Mouse (Mus musculus): ENCODE data around the gene Aes. TPM values are rescaled to one million over a fixed set of nuclear protein-coding genes. Genes with fewer than 3 reads are reported as not detected.

Gene Aes
- polyA plus RNA-seq, 1 experiment from 2014 or later, result 280 TPM

DNA sequence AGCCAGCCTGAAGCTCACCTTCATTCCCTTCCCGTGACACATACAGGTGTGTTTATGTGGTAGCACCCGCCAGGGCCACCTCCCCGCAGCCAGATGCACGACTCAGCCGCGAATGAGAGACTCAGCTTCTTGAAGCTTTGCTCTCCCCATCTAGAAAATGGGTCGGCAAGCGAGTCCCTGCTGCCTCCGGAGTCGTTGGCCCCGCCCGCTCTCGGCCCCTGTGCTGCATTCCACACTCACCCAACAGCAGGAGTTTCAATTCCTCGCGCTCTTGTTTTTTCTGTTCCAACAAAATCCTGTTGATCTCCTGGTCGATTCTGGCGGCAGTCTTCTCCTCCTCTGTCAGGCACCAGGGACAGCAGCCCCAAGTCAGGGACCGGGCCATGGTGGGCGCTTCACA is 35.7 kb upstream of the Aes start:
- Histone ChIP-seq H3K9me3 (ENCODE audit: control insufficient read depth, low read length) (no peaks in the 10 kb centered on the region), H3K4me3 (ENCODE audit: low read depth, low read length) (no peak overlapping the region), H3K27me3 (ENCODE audit: control insufficient read depth, insufficient read depth, low read length) (peaks cover 8% of the 10 kb centered on the region; the same call in 1 of the 2 replicates), H3K4me1 (replicated peaks; ENCODE audit: control insufficient read depth, insufficient read depth, low read length) (0 out of 2 replicates have a peak, but pooled peaks cover 2% of the 10 kb centered on the region), H3K4me2 (replicated peaks; ENCODE audit: low read depth, low read length) (no peak overlapping the region), H3K9ac (ENCODE audit: low read depth, low read length) (no peak overlapping the region), H3K36me3 (ENCODE audit: control insufficient read depth, insufficient read depth, low read length) (no peaks in the 10 kb centered on the region), H3K27ac (ENCODE audit: low read depth, low read length) (no peak overlapping the region)
- 20% methylated on average over 19 of the region's 19 CpGs for WGBS
- DNase-seq (ENCODE audit: low spot score) (no peak), ATAC-seq (ENCODE audit: low FRiP score) (no peak)

- Histone ChIP-seq H3K4me3 (ENCODE audit: low read depth, low read length) (no peak within 1 kb of the TSS), H3K36me3 (ENCODE audit: control insufficient read depth, insufficient read depth, low read length) (no peaks in the 10 kb centered on the region), H3K9ac (ENCODE audit: low read depth, low read length) (no peak within 1 kb of the TSS), H3K9me3 (ENCODE audit: control insufficient read depth, low read length) (no peaks in the 10 kb centered on the region), H3K4me2 (replicated peaks; ENCODE audit: low read depth, low read length) (no peak within 1 kb of the TSS), H3K4me1 (replicated peaks; ENCODE audit: control insufficient read depth, insufficient read depth, low read length) (0 out of 2 replicates have a peak, but pooled peaks cover 2% of the 10 kb centered on the region), H3K27ac (ENCODE audit: low read depth, low read length) (no peak within 1 kb of the TSS), H3K27me3 (ENCODE audit: control insufficient read depth, insufficient read depth, low read length) (peaks cover 8% of the 10 kb centered on the region; the same call in 1 of the 2 replicates)
- WGBS, result 21% methylated on average over 9 of the region's 9 CpGs
- no peak for DNase-seq (ENCODE audit: low spot score)
- ATAC-seq (ENCODE audit: low FRiP score), result no peak
Measured at GRCm38 (mm10) chr10:81524051-81524605, 35.2 kb upstream of the Aes start, which contains the start of gene Gna15. Gene Gna15 (minus strand): TSS chr10:81524225.

DNA sequence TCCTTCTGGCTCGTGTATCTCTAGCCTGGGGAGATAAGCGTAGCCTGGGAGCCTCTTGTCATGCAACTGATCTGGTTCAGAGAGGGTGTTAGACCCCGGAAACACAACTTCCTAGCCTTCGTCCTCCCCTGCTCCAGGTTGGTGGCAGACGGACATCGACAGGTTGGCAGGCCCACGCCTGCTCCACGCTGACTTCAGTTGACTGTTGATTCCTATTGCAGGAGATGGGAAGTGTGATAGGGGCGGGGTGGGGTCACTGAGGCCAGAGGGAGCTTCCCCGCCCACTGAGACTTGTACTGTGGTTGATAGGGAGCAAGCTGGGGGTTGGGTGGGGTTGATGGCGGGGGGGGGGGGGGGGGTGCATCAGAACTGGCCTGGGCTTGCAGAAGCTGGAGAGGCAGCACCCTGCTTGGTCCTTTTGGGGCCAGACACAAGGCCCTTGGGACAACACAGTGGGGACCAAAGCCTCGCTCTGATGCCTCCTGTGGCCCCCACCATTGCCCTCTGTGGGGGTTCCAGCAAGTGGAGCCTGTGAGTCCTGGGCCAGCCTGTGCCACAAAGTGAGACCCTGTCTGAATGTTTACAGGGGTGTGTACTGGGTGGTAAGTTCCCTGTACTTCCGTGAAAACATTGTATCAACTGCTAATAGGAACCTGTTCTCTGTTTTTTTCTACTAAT is 34.1 kb upstream of the Aes start:
- ATAC-seq (ENCODE audit: low FRiP score) (no peak), DNase-seq (ENCODE audit: low spot score) (no peak)
- Histone ChIP-seq H3K4me1 (replicated peaks; ENCODE audit: control insufficient read depth, insufficient read depth, low read length) (0 out of 2 replicates have a peak, but pooled peaks cover 2% of the 10 kb centered on the region), H3K27ac (ENCODE audit: low read depth, low read length) (no peak overlapping the region), H3K4me3 (ENCODE audit: low read depth, low read length) (no peak overlapping the region), H3K9ac (ENCODE audit: low read depth, low read length) (no peak overlapping the region), H3K36me3 (ENCODE audit: control insufficient read depth, insufficient read depth, low read length) (peaks cover 4% of the 10 kb centered on the region; the same call in 1 of the 2 replicates), H3K9me3 (ENCODE audit: control insufficient read depth, low read length) (no peaks in the 10 kb centered on the region), H3K4me2 (replicated peaks; ENCODE audit: low read depth, low read length) (no peak overlapping the region), H3K27me3 (ENCODE audit: control insufficient read depth, insufficient read depth, low read length) (peaks cover 8% of the 10 kb centered on the region; the same call in 1 of the 2 replicates)
- 73% methylated on average over 12 of the region's 13 CpGs for WGBS

GRCm38 (mm10) chr10:81526779-81527178 is 32.5 kb upstream of the Aes start:
- Histone ChIP-seq H3K36me3 (ENCODE audit: control insufficient read depth, insufficient read depth, low read length) (peaks cover 5% of the 10 kb centered on the region; the same call in 1 of the 2 replicates), H3K4me3 (ENCODE audit: low read depth, low read length) (no peak overlapping the region), H3K4me2 (replicated peaks; ENCODE audit: low read depth, low read length) (no peak overlapping the region), H3K9me3 (ENCODE audit: control insufficient read depth, low read length) (no peaks in the 10 kb centered on the region), H3K4me1 (replicated peaks; ENCODE audit: control insufficient read depth, insufficient read depth, low read length) (0 out of 2 replicates have a peak, but pooled peaks cover 2% of the 10 kb centered on the region), H3K9ac (ENCODE audit: low read depth, low read length) (no peak overlapping the region), H3K27me3 (ENCODE audit: control insufficient read depth, insufficient read depth, low read length) (peaks cover 8% of the 10 kb centered on the region; the same call in 1 of the 2 replicates), H3K27ac (ENCODE audit: low read depth, low read length) (no peak overlapping the region)
- 13% methylated on average over 14 of the region's 14 CpGs for WGBS
- ATAC-seq (ENCODE audit: low FRiP score), result peak; percentile 23; the same call in 1 of the 2 replicates
- DNase-seq (ENCODE audit: low spot score), result peak; percentile 87

GRCm38 (mm10) chr10:81534826-81535225 is 24.5 kb upstream of the Aes start:
- Histone ChIP-seq H3K27ac (ENCODE audit: low read depth, low read length) (no peak overlapping the region), H3K9ac (ENCODE audit: low read depth, low read length) (no peak overlapping the region), H3K9me3 (ENCODE audit: control insufficient read depth, low read length) (no peaks in the 10 kb centered on the region), H3K36me3 (ENCODE audit: control insufficient read depth, insufficient read depth, low read length) (peaks cover 6% of the 10 kb centered on the region), H3K27me3 (ENCODE audit: control insufficient read depth, insufficient read depth, low read length) (no peaks in the 10 kb centered on the region), H3K4me1 (replicated peaks; ENCODE audit: control insufficient read depth, insufficient read depth, low read length) (no peaks in the 10 kb centered on the region), H3K4me2 (replicated peaks; ENCODE audit: low read depth, low read length) (no peak overlapping the region), H3K4me3 (ENCODE audit: low read depth, low read length) (no peak overlapping the region)
- DNase-seq (ENCODE audit: low spot score), result no peak
- ATAC-seq (ENCODE audit: low FRiP score), result no peak
- WGBS, result 68% methylated on average over 16 of the region's 16 CpGs

- Histone ChIP-seq H3K4me2 (replicated peaks; ENCODE audit: low read depth, low read length) (no peak overlapping the region), H3K27me3 (ENCODE audit: control insufficient read depth, insufficient read depth, low read length) (no peaks in the 10 kb centered on the region), H3K4me3 (ENCODE audit: low read depth, low read length) (no peak overlapping the region), H3K9ac (ENCODE audit: low read depth, low read length) (no peak overlapping the region), H3K4me1 (replicated peaks; ENCODE audit: control insufficient read depth, insufficient read depth, low read length) (no peaks in the 10 kb centered on the region), H3K27ac (ENCODE audit: low read depth, low read length) (no peak overlapping the region), H3K9me3 (ENCODE audit: control insufficient read depth, low read length) (no peaks in the 10 kb centered on the region), H3K36me3 (ENCODE audit: control insufficient read depth, insufficient read depth, low read length) (peaks cover 2% of the 10 kb centered on the region; the same call in 1 of the 2 replicates)
- ATAC-seq (ENCODE audit: low FRiP score), result no peak
- 82% methylated on average over 6 of the region's 6 CpGs for WGBS
- no peak for DNase-seq (ENCODE audit: low spot score)
Measured at GRCm38 (mm10) chr10:81536734-81537133, 22.6 kb upstream of the Aes start.

GRCm38 (mm10) chr10:81537429-81537828 is 21.9 kb upstream of the Aes start:
- H3K9ac ChIP-seq (ENCODE audit: low read depth, low read length), result no peak overlapping the region
- DNase-seq (ENCODE audit: low spot score) (no peak), ATAC-seq (ENCODE audit: low FRiP score) (no peak)
- WGBS, result 87% methylated on average over 2 of the region's 2 CpGs
- H3K4me2 ChIP-seq (replicated peaks; ENCODE audit: low read depth, low read length), result no peak overlapping the region
- no peaks in the 10 kb centered on the region for H3K27me3 ChIP-seq (ENCODE audit: control insufficient read depth, insufficient read depth, low read length)
- H3K4me3 ChIP-seq (ENCODE audit: low read depth, low read length), result no peak overlapping the region
- H3K4me1 ChIP-seq (replicated peaks; ENCODE audit: control insufficient read depth, insufficient read depth, low read length), result no peaks in the 10 kb centered on the region
- H3K36me3 ChIP-seq (ENCODE audit: control insufficient read depth, insufficient read depth, low read length), result peaks cover 2% of the 10 kb centered on the region; the same call in 1 of the 2 replicates
- no peaks in the 10 kb centered on the region for H3K9me3 ChIP-seq (ENCODE audit: control insufficient read depth, low read length)
- H3K27ac ChIP-seq (ENCODE audit: low read depth, low read length), result no peak overlapping the region

- no peak for ATAC-seq (ENCODE audit: low FRiP score)
- Histone ChIP-seq H3K4me3 (ENCODE audit: low read depth, low read length) (no peak overlapping the region), H3K9me3 (ENCODE audit: control insufficient read depth, low read length) (no peaks in the 10 kb centered on the region), H3K4me1 (replicated peaks; ENCODE audit: control insufficient read depth, insufficient read depth, low read length) (peaks cover 7% of the 10 kb centered on the region), H3K27me3 (ENCODE audit: control insufficient read depth, insufficient read depth, low read length) (no peaks in the 10 kb centered on the region), H3K4me2 (replicated peaks; ENCODE audit: low read depth, low read length) (no peak overlapping the region), H3K36me3 (ENCODE audit: control insufficient read depth, insufficient read depth, low read length) (no peaks in the 10 kb centered on the region), H3K9ac (ENCODE audit: low read depth, low read length) (no peak overlapping the region), H3K27ac (ENCODE audit: low read depth, low read length) (no peak overlapping the region)
- DNase-seq (ENCODE audit: low spot score), result no peak
- WGBS, result 88% methylated on average over 3 of the region's 3 CpGs
Measured at GRCm38 (mm10) chr10:81538321-81539048, 20.8 kb upstream of the Aes start.

Measured in hindbrain, embryonic 11.5 days (tissue).